Mouse (Mus musculus) liver (tissue): ENCODE results near the gene Sema4d.
A peak's percentile ranks its signal among the peaks of the same experiment; 100 is the strongest.

Experiments
- DNase-seq: peaks from one replicate; pipeline ENCODE4 v3.0.0-alpha.2; 2020; ENCODE audit warnings: mixed read lengths

Sema4d gene

DNA sequence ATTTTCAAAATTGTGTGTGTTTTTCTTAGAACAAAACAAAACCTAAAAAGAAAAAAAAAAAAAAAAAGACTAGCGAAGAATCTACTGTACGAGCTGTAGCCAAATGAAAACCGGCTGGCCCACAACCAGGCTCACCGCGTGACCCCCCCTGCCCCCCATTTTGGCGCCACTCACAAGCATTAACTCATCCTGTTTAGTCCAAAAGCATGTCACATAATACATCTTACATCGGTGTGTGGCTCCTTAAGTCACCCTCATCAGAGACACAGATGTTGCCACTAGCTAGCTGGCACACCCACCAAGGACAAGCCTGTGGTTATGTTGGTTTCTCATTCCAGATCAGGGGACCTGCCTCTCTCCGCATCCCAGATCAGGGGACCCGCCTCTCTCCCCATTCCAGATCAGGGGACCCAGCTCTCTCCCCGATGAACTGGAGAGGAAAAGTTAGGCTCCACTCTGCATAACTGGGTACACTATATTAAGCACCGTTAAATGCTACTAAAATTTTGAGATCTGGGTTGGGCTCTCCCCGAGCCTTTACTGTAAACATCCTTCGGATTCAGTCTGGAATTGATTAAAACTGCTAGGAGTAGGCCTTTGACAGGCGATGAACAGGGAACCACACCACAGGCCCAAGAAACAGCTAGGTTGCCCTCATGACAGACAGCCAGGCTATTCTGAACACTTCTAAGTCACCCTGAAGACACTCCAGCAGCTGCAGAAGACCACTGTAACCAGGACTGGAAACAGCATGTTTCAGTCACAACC is 43.8 kb downstream of the Sema4d start:
- DNase-seq: no peak

DNA sequence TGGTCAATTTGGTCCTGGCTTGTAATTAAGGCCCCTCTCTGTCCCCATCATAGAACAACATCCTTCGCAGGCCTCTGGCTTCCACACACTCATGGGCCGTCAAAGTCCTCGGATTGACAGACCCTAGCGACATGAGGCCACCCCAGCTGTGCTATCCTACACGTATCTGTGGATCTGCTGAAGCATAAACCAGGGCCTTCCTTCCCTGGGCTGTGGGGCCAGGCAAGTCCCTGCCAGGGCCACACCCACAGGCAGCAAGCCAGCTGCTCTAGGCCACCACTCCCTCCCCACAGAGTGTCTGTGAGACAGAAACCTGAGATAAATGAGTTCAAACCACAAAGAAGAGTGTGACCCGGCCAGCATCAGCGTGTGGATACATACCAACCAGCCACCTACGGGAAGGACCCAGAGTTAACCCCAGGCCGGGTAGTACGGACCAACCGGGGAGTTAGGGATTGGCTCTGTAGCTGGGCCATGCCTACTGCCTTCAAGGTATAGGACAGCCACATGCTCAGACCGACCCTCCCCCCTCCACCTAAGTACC is 45.5 kb downstream of the Sema4d start:
- peak; percentile 89 for DNase-seq

DNA sequence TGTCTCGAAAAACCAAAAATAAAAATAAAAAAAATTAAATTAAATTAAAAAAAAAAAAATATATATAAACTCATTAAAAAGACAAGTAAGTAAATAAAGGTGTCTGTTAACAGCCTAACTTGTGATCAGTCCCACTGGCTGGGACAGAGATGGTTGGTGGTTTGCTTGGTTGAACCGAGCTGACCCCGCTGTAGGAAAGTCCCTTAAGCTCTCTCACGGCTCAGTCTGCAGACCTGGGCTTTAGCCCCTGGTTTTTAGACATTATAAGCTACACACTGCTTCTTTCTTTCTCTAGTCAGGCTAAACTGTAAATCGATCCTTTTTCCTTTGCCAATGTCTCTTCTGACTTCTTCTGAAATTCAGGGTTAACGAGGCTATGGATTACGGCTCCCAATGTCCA is 46.5 kb downstream of the Sema4d start:
- DNase-seq: no peak

DNA sequence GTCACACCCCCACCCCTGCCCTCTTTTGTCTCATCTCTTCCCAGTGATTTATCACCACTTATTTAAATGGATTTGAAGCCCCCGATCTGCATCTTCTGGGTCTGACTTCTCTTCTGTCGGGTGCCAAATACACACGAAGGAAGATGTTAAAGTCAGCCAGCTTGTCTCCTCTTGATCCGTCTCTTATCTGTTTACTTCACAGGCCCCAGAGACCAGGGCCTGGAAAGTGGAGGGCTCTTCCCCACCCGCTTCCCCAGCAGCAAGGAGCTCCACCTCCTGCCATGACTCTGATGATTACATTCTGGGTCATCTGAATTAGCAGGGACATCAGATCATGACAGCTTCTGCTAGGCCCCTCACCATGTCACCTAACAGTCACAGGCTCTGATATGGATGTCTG is 47.7 kb downstream of the Sema4d start:
- peak; percentile 74 for DNase-seq

DNA sequence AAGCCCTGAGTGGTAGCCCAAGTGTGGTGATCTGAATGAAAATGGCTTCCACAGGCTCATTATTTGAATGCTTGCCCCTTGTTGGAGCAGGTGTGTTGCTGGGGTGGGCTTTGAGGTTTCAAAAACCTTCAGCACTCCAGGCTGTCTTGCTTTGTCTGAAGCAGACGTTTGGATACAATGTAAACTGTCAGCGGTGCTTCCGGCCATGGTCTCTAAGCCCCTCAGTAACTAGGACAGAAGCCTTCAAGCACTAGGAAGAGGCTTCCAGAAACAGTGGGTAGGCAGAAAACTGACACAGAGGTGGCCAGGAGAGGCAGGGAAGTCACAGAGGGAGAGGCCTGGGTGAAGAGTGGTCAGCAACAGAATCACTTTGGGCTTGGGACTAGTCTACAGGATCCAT is 49.7 kb downstream of the Sema4d start:
- no peak for DNase-seq

DNA sequence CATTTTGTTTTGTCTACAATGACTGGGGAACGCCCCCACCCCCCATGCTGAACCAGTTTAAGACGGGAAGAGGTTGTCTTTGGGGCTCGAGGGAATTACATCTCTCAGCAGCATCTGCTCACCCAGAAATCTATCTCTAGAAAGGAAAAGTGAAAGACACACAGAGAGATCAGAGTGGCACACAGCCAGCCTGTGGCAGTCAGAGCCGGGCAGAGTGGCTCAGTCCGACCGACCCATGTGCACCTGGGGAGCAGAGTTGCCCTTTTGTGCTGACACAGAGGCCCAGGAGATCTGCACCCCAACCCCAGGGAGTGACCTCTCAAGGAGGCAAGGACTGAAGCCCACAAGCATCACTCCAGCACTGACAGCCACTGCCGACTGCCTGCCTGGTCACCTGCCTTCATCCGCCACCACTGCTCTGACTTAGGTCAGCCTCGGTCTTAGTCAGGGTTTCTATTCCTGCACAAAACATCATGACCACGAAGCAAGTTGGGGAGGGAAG is 50.9 kb downstream of the Sema4d start:
- DNase-seq: no peak

DNA sequence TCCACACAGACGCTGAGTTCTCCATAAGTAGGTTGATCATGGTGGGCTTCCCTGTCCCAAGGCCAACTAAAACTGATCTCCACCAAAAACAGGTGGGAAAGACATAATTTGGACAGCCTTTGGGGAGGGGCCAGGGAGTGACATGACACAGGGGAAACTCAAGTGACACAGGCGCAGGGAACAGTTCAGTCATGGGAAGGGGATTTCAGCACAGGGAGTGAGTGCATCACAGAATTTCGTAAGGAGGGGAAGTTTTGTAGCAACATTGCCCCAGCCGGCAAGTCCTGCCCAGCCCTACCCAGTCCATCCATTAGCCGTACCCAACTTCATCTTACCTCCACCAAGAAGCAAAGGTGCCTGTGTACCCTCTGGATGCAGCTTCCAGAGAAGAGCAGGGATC is 52.8 kb downstream of the Sema4d start:
- no peak for DNase-seq

DNA sequence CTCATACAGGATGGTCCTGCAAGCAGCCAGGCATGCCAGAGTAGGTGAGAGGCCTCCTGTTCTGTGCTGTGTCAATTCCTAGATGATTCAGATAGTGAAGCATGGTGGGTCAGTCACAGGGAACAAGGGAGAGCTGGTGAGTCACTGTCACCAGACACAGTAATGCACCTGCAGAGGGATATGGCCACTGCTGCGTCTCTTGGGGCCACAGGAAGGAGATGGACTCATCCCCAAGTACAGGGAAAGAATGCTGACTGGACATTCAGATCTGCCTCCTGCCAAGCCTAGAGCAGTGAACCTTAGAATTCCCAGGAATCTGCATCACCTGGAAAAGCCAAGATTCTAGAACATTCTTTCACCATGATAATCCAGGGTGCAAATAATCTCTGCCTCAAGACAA is 53.8 kb downstream of the Sema4d start:
- no peak for DNase-seq

DNA sequence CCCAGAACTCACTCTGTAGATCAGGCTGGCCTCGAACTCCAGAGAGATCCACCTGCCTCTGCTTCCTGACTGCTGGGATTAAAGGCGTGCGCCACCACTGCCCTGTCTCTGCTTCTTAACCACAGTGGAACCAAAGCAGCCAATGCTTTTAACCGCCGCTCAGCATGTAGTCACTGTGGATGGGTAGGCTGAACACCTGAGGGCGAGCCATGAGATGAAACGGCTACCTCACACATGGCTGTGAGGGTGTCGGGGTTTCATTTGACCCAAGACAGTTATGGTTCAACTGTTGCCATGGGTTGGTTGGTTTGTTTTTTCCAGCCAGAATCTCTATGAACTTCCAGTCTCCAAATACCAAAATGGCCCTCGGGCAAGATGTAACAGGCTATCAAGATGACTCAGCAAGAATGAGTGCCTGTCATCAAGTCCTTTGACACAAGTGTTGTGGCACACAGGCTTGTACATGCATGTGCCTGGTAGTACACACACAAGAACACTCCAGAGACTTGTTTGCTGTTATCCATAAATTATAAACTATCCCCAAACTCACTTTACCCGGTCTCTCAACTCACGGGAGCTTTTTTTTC is 54.9 kb downstream of the Sema4d start:
- peak; percentile 31 for DNase-seq

DNA sequence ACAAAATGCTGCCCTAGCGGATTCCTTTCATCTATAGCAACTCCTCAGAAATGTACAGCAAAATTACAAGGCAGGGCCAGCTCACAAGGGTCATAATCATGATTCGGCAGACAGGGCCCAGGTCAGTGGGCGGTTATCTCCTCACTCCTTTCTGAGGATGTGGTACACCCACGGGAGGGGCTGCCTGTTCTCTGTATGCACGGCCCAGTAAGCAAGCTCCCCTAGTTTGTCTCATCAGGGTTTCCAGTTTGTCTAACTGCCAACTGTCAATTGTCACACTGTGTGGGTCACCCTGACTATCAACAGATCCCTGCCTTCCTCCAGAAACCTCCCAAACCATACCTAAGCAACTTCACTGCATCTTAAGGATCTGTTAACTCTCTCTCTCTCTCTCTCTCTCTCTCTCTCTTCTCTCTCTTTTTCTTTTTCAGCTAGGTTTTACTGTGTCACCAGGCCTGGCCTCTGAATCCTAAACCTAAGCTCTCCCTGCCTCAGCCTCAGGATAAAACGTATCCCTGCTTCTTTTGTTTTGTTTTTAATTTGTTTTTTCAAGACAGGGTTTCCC is 55.5 kb downstream of the Sema4d start:
- peak; percentile 88 for DNase-seq

DNA sequence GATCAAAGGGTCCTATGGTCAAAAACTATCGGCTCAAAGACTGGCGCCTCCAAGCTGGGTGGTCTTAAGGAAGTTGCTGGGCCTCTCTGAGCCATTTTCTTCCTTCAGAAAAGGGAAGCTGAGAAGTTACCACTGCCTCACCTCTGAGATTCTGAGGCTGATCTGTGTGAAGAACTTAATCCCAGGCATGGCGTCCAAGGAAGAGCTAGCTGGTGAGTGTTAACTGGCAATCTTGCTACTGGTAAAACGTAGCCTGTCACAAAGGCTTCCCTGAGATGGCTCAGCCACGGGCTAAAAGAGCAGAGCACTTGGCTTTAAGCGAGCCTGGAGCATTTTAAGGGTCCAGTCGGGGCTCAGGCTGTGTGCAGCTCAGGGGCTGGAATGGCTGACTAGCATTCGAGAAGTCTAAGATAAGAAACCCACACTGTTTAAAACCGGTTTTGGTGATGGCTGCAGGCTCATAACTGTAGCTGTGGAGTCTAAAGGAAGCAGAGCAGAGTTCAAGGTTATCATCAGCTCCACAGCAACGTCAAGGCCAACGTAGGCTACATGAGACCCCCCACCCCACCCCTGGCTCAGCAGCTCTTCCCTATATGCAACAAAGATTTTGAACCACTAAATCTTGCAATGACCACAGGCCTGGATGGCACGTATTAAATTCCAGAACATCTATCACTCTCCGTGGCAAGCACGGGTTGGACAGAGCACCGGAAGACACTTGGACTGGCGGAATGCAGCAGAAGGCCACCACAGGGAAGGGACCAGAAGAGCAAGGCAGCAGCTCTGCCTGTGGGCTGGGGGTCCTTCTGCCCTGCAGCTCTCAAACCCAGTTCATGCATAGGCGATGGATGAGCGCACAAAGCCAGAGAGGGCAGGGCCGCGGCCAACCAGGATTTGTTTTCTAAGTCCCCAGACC is 56.3 kb downstream of the Sema4d start:
- peak; percentile 26 for DNase-seq

DNA sequence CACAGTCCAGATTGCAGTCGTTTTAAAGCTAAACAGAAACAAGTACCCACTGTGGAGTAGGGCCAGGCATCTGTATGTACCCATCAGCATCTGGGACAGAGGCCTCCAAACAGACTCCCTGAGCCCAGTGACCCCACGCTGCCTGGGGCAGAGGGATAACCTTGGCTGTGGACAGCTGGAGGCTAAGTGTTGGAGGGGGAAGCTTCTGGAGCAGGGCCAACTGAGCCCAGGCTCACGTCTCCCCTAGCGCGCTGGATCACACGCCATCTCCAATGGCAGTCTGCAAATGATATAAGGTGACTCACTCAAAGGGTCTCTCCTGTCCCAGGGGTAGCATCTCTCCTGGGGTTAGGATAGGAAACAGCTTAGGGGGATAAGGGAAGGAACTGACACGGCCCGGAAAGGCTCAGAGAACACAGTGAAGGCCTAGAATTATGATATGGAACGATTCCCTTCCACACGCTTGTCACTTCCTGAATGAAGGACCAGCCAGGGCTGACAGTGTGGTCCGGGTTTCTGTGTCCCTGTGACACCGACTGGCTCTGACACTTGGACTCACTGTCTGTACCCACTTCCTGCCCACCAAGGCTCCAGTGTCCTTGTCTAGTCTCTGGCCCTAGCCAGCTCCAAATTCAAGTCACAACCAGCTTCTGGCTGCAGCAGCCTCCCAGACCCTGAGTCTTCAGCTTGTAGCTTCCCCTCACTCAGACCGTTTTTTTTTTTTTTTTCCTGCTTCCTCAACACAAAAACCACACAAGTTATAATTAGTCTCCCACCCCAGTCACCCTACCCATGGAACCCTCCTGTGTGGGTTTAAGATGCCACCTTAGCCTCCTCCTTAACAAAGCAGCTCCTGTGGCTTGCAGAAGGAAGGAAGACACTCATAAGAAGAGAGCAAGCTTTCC is 57.3 kb downstream of the Sema4d start:
- peak; percentile 21 for DNase-seq

DNA sequence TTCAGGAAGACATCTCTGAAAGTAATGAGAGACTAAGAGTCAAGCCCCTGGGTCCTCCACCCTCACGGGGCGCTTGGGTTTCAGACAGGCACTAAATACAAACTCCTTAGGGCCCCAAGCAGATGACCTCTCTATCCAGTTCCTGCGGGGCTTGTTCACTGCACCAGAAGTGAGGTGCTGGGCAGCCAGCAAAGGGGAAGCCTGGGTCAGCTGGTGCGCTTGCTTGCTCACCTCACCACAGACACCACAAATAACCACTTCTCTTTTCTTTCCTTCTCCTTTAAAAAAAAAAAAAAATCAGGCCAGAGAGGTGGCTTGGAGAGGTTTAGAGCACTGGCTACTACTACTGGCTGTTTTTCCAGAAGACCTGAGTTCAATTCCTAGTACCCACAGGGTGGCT is 59.0 kb downstream of the Sema4d start:
- DNase-seq: peak; percentile 26

DNA sequence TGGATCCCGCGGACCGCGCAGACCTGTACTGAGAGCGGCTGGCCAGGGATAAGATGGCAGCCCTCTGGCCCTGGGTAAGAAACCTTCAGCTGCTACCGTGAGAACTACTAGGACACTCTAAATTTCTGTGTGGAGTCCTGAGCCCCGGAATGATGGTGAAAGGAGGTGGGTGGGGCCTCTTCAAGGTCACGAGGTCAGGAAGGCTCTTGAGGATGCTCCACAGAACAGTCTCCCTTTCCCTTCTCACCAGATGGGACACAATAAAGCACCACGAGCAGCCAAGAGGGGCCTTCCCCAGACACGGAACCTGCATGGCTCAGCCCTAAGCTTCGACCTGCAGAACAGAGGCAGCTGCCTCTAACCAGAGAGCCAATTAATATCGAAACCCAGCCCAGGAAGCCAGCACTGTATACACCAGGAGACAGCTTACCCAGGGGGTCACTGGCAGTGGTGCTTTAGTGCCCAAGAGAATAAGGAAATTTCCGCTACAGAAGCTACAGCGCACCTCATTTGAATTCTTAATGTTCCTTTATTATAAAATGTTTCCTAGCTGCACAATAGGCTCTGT is 61.4 kb downstream of the Sema4d start:
- DNase-seq: no peak

DNA sequence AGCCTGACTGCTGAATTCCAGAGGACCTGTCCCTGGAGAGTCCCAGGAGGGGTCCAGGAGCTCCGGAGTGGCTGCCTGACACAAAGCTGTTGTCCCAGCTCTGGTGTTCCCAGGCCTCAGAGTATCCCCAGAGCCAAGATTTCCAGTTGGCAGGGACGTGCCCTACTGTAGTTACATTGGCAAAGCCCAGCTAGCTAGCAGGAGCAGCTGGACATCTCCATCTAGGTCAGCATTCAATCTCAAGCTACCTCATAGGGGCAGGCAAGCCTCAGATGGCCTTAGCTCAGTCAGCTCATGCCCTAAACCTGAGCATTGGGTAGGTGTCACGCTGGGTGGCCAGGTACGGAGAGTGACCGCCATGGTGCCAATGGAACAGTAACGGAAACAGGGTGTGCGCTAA is 62.1 kb downstream of the Sema4d start:
- no peak for DNase-seq

DNA sequence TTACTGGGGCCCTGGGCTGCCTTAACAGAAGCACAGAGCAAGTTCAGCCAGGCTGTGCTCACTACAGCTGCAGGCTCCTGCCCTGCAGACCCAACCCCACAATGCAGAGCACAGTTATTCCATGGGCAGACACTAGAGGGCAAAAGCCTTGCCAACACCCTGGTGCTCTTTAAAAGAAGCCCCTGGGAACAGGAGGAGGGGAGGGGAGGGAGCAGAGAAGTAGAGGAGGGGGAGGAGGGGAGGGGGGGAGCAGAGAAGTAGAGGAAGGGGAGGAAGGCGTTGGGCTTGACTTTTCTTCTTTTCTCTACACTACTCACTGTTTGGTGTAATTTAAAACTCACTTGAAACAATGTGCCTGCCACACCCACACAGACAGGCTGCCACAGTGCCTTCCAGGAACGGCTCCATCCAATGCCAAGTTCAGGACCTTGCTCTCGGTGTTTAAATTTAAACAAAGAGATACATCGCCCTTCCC is 63.6 kb downstream of the Sema4d start:
- DNase-seq: no peak

DNA sequence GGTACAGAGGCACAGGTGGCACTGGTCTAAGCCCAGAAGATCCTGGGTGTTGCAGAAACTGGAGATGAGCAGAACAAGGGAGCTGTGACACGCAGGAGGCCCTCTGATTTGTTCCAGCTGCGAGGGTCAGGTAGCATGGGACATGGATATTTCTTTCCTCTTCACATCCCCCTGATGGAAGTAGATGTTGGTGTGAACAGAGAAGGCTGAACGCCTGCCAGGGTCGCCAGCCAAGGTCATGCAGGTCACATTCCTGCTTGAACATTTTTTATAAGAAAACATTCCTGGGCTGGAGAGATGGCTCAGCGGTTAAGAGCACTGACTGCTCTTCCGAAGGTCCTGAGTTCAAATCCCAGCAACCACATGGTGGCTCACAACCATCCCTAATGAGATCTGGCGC is 66.2 kb downstream of the Sema4d start:
- no peak for DNase-seq

DNA sequence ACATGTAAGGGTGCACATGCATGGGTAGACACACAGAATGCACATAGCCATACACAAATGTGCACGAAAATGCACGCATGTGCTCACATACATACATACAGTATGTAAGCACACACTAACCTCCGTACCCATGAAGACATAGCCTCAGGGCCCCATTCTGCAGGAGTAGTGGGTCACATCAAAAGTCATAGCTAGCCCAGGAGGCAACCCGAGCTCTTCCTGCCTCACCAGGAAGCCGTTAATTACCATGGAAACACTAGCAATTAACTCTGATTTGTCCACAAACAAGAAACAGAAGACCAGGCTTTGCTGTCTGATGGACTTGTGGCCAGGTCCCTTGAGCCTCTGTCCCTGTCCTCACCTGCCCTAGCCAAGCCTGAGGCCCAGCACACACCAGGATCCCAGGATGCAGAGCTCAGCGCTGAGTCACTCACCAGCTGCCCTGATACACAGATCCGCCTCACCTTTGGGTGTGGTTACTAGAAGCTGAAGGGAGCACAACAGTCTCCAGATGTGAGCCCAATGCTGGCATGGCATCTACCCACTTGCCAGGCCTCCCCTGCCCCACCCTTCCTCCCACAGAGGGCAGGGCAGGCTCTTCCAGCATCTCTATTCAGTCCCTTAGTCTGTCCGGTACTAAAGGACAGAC is 67.5 kb downstream of the Sema4d start:
- peak; percentile 44 for DNase-seq

DNA sequence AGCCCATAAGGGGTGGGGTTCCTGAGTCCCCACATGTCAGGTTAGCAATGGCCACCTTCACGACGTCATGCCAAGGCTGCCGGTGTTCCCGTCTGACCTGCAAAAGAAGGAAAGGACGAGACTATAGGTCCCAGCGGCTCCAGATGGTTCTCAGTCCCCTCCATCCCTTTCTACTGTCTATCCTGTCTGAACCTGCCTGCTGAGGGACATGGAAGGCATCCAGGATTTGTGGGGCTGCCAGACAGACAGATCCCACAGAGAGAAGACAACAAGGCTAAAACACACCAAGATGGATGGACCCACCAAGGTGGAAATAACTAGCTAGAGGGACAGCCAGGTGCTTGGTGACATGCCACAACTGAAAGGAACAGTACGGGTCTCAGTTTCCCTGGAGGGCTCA is 68.1 kb downstream of the Sema4d start:
- no peak for DNase-seq

DNA sequence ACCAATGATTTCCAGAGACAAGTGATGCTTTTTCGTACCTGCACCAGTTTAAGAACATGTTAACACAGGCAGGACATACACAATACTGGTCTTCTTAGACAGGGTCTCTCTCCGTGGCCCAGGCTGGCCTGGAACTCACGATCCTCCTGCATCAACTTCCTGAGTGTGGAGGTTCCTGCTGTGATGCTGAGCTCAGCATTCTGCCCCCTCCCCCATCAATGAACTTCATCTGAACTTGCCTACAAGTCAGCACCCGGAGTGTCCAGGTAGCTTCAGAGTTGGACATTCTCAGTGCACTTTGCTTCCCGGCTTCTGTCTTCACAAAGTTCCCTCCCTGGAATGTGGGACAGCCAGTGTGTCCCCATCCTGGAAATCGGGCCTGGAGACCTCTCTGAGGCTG is 69.0 kb downstream of the Sema4d start:
- DNase-seq: no peak

DNA sequence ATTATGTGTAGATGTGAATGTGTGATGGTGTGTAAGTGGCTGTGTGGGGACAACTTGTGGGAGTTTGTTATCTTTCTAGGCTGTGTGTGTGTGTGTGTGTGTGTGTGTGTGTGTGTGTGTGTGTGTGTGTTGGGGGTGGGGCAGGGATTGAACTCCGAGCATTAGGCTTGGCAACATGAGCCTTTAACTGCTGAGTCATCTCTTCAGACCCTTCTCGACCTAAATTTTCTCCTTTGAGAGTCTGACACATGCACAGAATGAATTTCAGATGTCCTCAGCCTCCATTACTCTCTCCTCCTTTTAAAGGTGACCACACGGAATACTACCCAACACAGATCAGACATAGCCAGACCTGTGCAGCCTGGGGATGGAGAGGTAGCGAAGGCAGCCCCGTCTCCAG is 70.4 kb downstream of the Sema4d start:
- DNase-seq: no peak
